Mouse (Mus musculus) inflammation-experienced regulatory T-cells, adult 16 weeks (primary cell): ENCODE measurements around the gene Etd. TPM values are rescaled to one million over a fixed set of nuclear protein-coding genes. Genes with fewer than 3 reads are reported as not detected.

Source experiments
- polyA plus RNA-seq: library from polyadenylated mRNA; unstranded; fragments of 100-300 nt; shearing (Covaris generic); gene quantifications from one replicate; pipeline ENCODE4 v1.2.1, GENCODE M21; 2017

Etd gene
- not detected for polyA plus RNA-seq

GRCm38 (mm10) chrX:53434618-53435017 is at the start of gene Etd:
Gene Etd (plus strand): TSS chrX:53434918.

Other genes with a start within 250 kb of the Etd start
- gene Plac1, start 194.8 kb upstream of the Etd start, polyA plus RNA-seq = not detected
- 12.8 TPM for gene Fam122b, start 165.1 kb upstream of the Etd start, polyA plus RNA-seq
- gene Fam122c, start 161.5 kb upstream of the Etd start, polyA plus RNA-seq = not detected
- gene Mospd1, start 64.4 kb upstream of the Etd start, polyA plus RNA-seq = 21.7 TPM
- gene Rtl8c, start 173.1 kb downstream of the Etd start, polyA plus RNA-seq = 34.0 TPM
- gene Gm14597, start 174.1 kb downstream of the Etd start, polyA plus RNA-seq = not detected
- gene Rtl8a, start 208.8 kb downstream of the Etd start, polyA plus RNA-seq = 33.9 TPM
- 31.9 TPM for gene Rtl8b, start 235.5 kb downstream of the Etd start, polyA plus RNA-seq